Mouse (Mus musculus) heart, postnatal 0 days (tissue): ENCODE measurements at regions not wholly inside any gene's neighbourhood (a gene's known extent, or its start where the extent isn't known, plus 50 kb on each side); places are given as distances from the start of the nearest gene placed in this dataset.

Experiments used
- CTCF ChIP-seq: IDR thresholded peaks from 2 replicates; pipeline ENCODE4 v1.5.1; 2016; ENCODE audit warnings: antibody characterized with exemption, control low read depth, low read depth
- EP300 ChIP-seq: IDR thresholded peaks from 2 replicates; pipeline ENCODE4 v1.6.1; 2016; ENCODE audit warnings: antibody characterized with exemption, low read depth

GRCm38 (mm10) chr1:152169508-152169907 lies 79.6 kb upstream of the 1700025G04Rik start:
- TF ChIP-seq CTCF (no peak), EP300 (no peak)
